Comparison of ENCODE assay signal across 13 mouse cellular contexts in genomic region chr12:111514874-111515649, GRCm38 (mm10). TPM values are rescaled to one million over a fixed set of nuclear protein-coding genes. Genes with fewer than 3 reads are reported as not detected.
DNase-seq lines count a peak whose midpoint lies in the region; ATAC-seq and TF ChIP-seq lines count a peak whose summit lies in the region.
"Had no signal": no experiment of that assay in that cellular context is flagged by ENCODE, and none has a peak within 500 bp of the region (broad histone marks: within the 10 kb centered on the region; RNA-seq: fewer than 3 reads in every experiment).

No protein-coding gene starts in this region.

- no peak for ATAC-seq in heart, embryonic 16.5 days (replicated peaks; ENCODE audit: extremely low read depth, insufficient read depth, low FRiP score)
- ATAC-seq in midbrain, embryonic 14.5 days (ENCODE audit: low FRiP score, low TSS enrichment), result no peak
- no peak for ATAC-seq in midbrain, embryonic 13.5 days
- ATAC-seq in hindbrain, embryonic 16.5 days, result no peak
- ATAC-seq in intestine, embryonic 15.5 days, result no peak

- peak overlapping the region; percentile 1; the same call in 1 of the 2 replicates for H3K4me2 ChIP-seq in heart, embryonic 16.5 days (ENCODE audit: low read depth, low read length)
- no peak overlapping the region for H3K4me2 ChIP-seq in midbrain, embryonic 14.5 days (ENCODE audit: low read length)
- no peak overlapping the region for H3K4me2 ChIP-seq in midbrain, embryonic 13.5 days (replicated peaks)
- no peak overlapping the region for H3K4me2 ChIP-seq in hindbrain, embryonic 16.5 days (ENCODE audit: low read length)
- H3K4me2 ChIP-seq in myocyte (ENCODE audit: low read depth), result peak overlapping the region; percentile 44
- H3K4me2 ChIP-seq in intestine, embryonic 15.5 days (replicated peaks), result no peak overlapping the region
- H3K4me2 ChIP-seq: embryonic facial prominence, embryonic 15.5 days had no signal

- no peak overlapping the region for H3K9ac ChIP-seq in heart, embryonic 16.5 days (ENCODE audit: low read length)
- H3K9ac ChIP-seq in midbrain, embryonic 14.5 days (replicated peaks; ENCODE audit: low read length), result no peak overlapping the region
- H3K9ac ChIP-seq in midbrain, embryonic 13.5 days (replicated peaks), result no peak overlapping the region
- no peak overlapping the region for H3K9ac ChIP-seq in hindbrain, embryonic 16.5 days (ENCODE audit: low read depth, low read length)
- no peak overlapping the region for H3K9ac ChIP-seq in intestine, embryonic 15.5 days
- H3K9ac ChIP-seq: embryonic facial prominence, embryonic 15.5 days had no signal

- 82% methylated on average over 7 of the region's 7 CpGs for WGBS in heart, embryonic 16.5 days
- 84% methylated on average over 7 of the region's 7 CpGs for WGBS in midbrain, embryonic 14.5 days
- whole genome bisulfite sequencing in midbrain, embryonic 13.5 days, result 80% methylated on average over 7 of the region's 7 CpGs
- 70% methylated on average over 7 of the region's 7 CpGs for WGBS in hindbrain, embryonic 16.5 days
- 77% methylated on average over 7 of the region's 7 CpGs for WGBS in intestine, embryonic 15.5 days

- H3K36me3 ChIP-seq in heart, embryonic 16.5 days (ENCODE audit: control insufficient read depth, insufficient read depth), result no peaks in the 10 kb centered on the region
- no peaks in the 10 kb centered on the region for H3K36me3 ChIP-seq in midbrain, embryonic 14.5 days (ENCODE audit: control insufficient read depth, insufficient read depth, low read length)
- H3K36me3 ChIP-seq in midbrain, embryonic 13.5 days, result no peaks in the 10 kb centered on the region
- no peaks in the 10 kb centered on the region for H3K36me3 ChIP-seq in hindbrain, embryonic 16.5 days (ENCODE audit: control insufficient read depth, insufficient read depth, low read length)
- no peaks in the 10 kb centered on the region for H3K36me3 ChIP-seq in myocyte (ENCODE audit: control insufficient read depth, insufficient read depth)
- H3K36me3 ChIP-seq in intestine, embryonic 15.5 days, result no peaks in the 10 kb centered on the region
- H3K36me3 ChIP-seq: embryonic facial prominence, embryonic 15.5 days had no signal

- peaks cover 8% of the 10 kb centered on the region for H3K4me1 ChIP-seq in heart, embryonic 16.5 days (ENCODE audit: control insufficient read depth, insufficient read depth, low read length)
- no peaks in the 10 kb centered on the region for H3K4me1 ChIP-seq in midbrain, embryonic 14.5 days (ENCODE audit: control insufficient read depth, insufficient read depth, low read length)
- H3K4me1 ChIP-seq in midbrain, embryonic 13.5 days (replicated peaks), result no peaks in the 10 kb centered on the region
- H3K4me1 ChIP-seq in hindbrain, embryonic 16.5 days (ENCODE audit: control insufficient read depth, insufficient read depth, low read depth, low read length), result no peaks in the 10 kb centered on the region; the same call in 1 of the 2 replicates
- H3K4me1 ChIP-seq in intestine, embryonic 15.5 days (replicated peaks), result no peaks in the 10 kb centered on the region
- H3K4me1 ChIP-seq: embryonic facial prominence, embryonic 15.5 days had no signal

- no peaks in the 10 kb centered on the region for H3K27me3 ChIP-seq in heart, embryonic 16.5 days (ENCODE audit: control insufficient read depth, insufficient read depth, low read length)
- no peaks in the 10 kb centered on the region for H3K27me3 ChIP-seq in midbrain, embryonic 14.5 days (ENCODE audit: control insufficient read depth, insufficient read depth, low read length)
- H3K27me3 ChIP-seq in midbrain, embryonic 13.5 days, result no peaks in the 10 kb centered on the region
- H3K27me3 ChIP-seq in hindbrain, embryonic 16.5 days (replicated peaks; ENCODE audit: control insufficient read depth, insufficient read depth, low read length), result no peaks in the 10 kb centered on the region
- H3K27me3 ChIP-seq in myocyte (ENCODE audit: control insufficient read depth, insufficient read depth, insufficient read length), result no peaks in the 10 kb centered on the region
- H3K27me3 ChIP-seq in intestine, embryonic 15.5 days (replicated peaks), result no peaks in the 10 kb centered on the region
- H3K27me3 ChIP-seq: embryonic facial prominence, embryonic 15.5 days had no signal

- no peaks in the 10 kb centered on the region for H3K9me3 ChIP-seq in heart, embryonic 16.5 days (replicated peaks; ENCODE audit: control insufficient read depth, low read length)
- no peaks in the 10 kb centered on the region for H3K9me3 ChIP-seq in midbrain, embryonic 14.5 days (ENCODE audit: control insufficient read depth, low read length)
- H3K9me3 ChIP-seq in midbrain, embryonic 13.5 days, result no peaks in the 10 kb centered on the region
- H3K9me3 ChIP-seq in hindbrain, embryonic 16.5 days (ENCODE audit: control insufficient read depth, low read length), result no peaks in the 10 kb centered on the region
- no peaks in the 10 kb centered on the region for H3K9me3 ChIP-seq in intestine, embryonic 15.5 days
- H3K9me3 ChIP-seq: embryonic facial prominence, embryonic 15.5 days had no signal

- intact Hi-C loops in heart, postnatal 25 days (cut with DNase I), result no loop called here

- no peak overlapping the region for H3ac ChIP-seq in myocyte (ENCODE audit: control insufficient read depth, insufficient read length)

- TF ChIP-seq POLR2A in myocyte (IDR thresholded peaks at IDR 0.05; ENCODE audit: insufficient read length, low read depth), result no peak

- no peak overlapping the region for H3K4me3 ChIP-seq in heart, embryonic 16.5 days (ENCODE audit: low read length)
- no peak overlapping the region for H3K4me3 ChIP-seq in midbrain, embryonic 14.5 days (replicated peaks; ENCODE audit: low read depth, low read length)
- H3K4me3 ChIP-seq in midbrain, embryonic 13.5 days (replicated peaks), result no peak overlapping the region
- H3K4me3 ChIP-seq in hindbrain, embryonic 16.5 days (ENCODE audit: low read length), result no peak overlapping the region
- H3K4me3 ChIP-seq in myocyte, result no peak overlapping the region
- H3K4me3 ChIP-seq in intestine, embryonic 15.5 days (replicated peaks), result no peak overlapping the region
- H3K4me3 ChIP-seq: embryonic facial prominence, embryonic 15.5 days had no signal

- H3K79me2 ChIP-seq in myocyte (ENCODE audit: control insufficient read depth, insufficient read depth), result no peaks in the 10 kb centered on the region

- no peak for DNase-seq in heart, postnatal 25 days (ENCODE audit: low spot score)
- DNase-seq in midbrain, embryonic 14.5 days, result no peak
- DNase-seq in layer of hippocampus, adult 9-11 months, result no peak
- DNase-seq: cerebellum, adult 9-11 months; gastrocnemius, postnatal 25 days; left cerebral cortex, postnatal 4 days; thymus, postnatal 4 days had no signal

- H3K27ac ChIP-seq in heart, embryonic 16.5 days (ENCODE audit: low read length), result no peak overlapping the region
- 0 out of 2 replicates have a peak overlapping the region, but pooled peaks have one; percentile 26 for H3K27ac ChIP-seq in midbrain, embryonic 14.5 days (replicated peaks; ENCODE audit: low read depth, low read length)
- no peak overlapping the region for H3K27ac ChIP-seq in midbrain, embryonic 13.5 days
- peak overlapping the region; percentile 63 for H3K27ac ChIP-seq in hindbrain, embryonic 16.5 days (ENCODE audit: low read depth, low read length)
- no peak overlapping the region for H3K27ac ChIP-seq in intestine, embryonic 15.5 days
- H3K27ac ChIP-seq: embryonic facial prominence, embryonic 15.5 days had no signal

TF ChIP-seq in myocyte, 11 proteins besides CTCF, POLR2A, EP300 and RAD21:
- TF ChIP-seq USF1 (IDR thresholded peaks at IDR 0.05; ENCODE audit: low read depth) (no peak), CEBPB (IDR thresholded peaks at IDR 0.05; ENCODE audit: insufficient read depth, poor library complexity, severe bottlenecking) (no peak), MYOG (IDR thresholded peaks at IDR 0.05; ENCODE audit: control insufficient read depth in 1 of 3, insufficient read depth in 1 of 3, insufficient read length in 2 of 3, low read depth in 2 of 3) (no peak)
TF ChIP-seq in myocyte: peak in this region for 0.

RNA-seq across cellular contexts. Expression of gene Eif5, which starts 22.8 kb away (rescaled TPM):
- polyA plus RNA-seq in heart, embryonic 16.5 days (2015; fragmentation: Nextera tagmentation; extraction: Ambion mirVana), result 366 and 390 TPM in 2 replicates
- total RNA-seq in heart, postnatal 25 days (2021), result 100 to 1,000 TPM; 140 to 145 TPM
- polyA plus RNA-seq in midbrain, embryonic 14.5 days (2014; fragmentation: Nextera tagmentation; extraction: Ambion mirVana), result 486 and 550 TPM in 2 replicates
- 593 and 657 TPM in 2 replicates for polyA plus RNA-seq in midbrain, embryonic 13.5 days (2015; fragmentation: Nextera tagmentation; extraction: Ambion mirVana)
- 482 and 486 TPM in 2 replicates for polyA plus RNA-seq in hindbrain, embryonic 16.5 days (2015; fragmentation: Nextera tagmentation; extraction: Ambion mirVana)
- polyA plus RNA-seq in myocyte (2012; fragmentation: generic; extraction: Trizol), result 57.6 TPM
- 574 and 692 TPM in 2 replicates for polyA plus RNA-seq in intestine, embryonic 15.5 days (2015; fragmentation: Nextera tagmentation; extraction: Ambion mirVana)

RNA-seq across cellular contexts. Expression of gene Gm266, which starts 29.4 kb away (rescaled TPM):
- 2.6 and 6.1 TPM in 2 replicates for polyA plus RNA-seq in heart, embryonic 16.5 days (2015; fragmentation: Nextera tagmentation; extraction: Ambion mirVana)
- under 1 TPM; 0.36 to 0.75 TPM for total RNA-seq in heart, postnatal 25 days (2021)
- 1.5 and 1.9 TPM in 2 replicates for polyA plus RNA-seq in midbrain, embryonic 14.5 days (2014; fragmentation: Nextera tagmentation; extraction: Ambion mirVana)
- 0.81 and 0.98 TPM in 2 replicates for polyA plus RNA-seq in midbrain, embryonic 13.5 days (2015; fragmentation: Nextera tagmentation; extraction: Ambion mirVana)
- polyA plus RNA-seq in hindbrain, embryonic 16.5 days (2015; fragmentation: Nextera tagmentation; extraction: Ambion mirVana), result 2.6 and 5.0 TPM in 2 replicates
- 1.5 TPM for polyA plus RNA-seq in myocyte (2012; fragmentation: generic; extraction: Trizol)
- 17.7 and 19.9 TPM in 2 replicates for polyA plus RNA-seq in intestine, embryonic 15.5 days (2015; fragmentation: Nextera tagmentation; extraction: Ambion mirVana)

RNA-seq across cellular contexts. Expression of gene Mark3, which starts 59.3 kb away (rescaled TPM):
- polyA plus RNA-seq in heart, embryonic 16.5 days (2015; fragmentation: Nextera tagmentation; extraction: Ambion mirVana), result 25.7 and 28.1 TPM in 2 replicates
- 10 to 100 TPM; 52.9 to 54.3 TPM for total RNA-seq in heart, postnatal 25 days (2021)
- polyA plus RNA-seq in midbrain, embryonic 14.5 days (2014; fragmentation: Nextera tagmentation; extraction: Ambion mirVana), result 64.0 and 76.7 TPM in 2 replicates
- 49.2 and 57.2 TPM in 2 replicates for polyA plus RNA-seq in midbrain, embryonic 13.5 days (2015; fragmentation: Nextera tagmentation; extraction: Ambion mirVana)
- 26.4 and 38.3 TPM in 2 replicates for polyA plus RNA-seq in hindbrain, embryonic 16.5 days (2015; fragmentation: Nextera tagmentation; extraction: Ambion mirVana)
- 42.1 TPM for polyA plus RNA-seq in myocyte (2012; fragmentation: generic; extraction: Trizol)
- polyA plus RNA-seq in intestine, embryonic 15.5 days (2015; fragmentation: Nextera tagmentation; extraction: Ambion mirVana), result 22.4 and 30.5 TPM in 2 replicates

Comparison
In these comparisons a context has a peak if more than half of its experiments do, and no peak if none do; other contexts are left out.
1. H3K27ac ChIP-seq: peak in midbrain, embryonic 14.5 days (single experiment) and hindbrain, embryonic 16.5 days (single experiment); none in heart, embryonic 16.5 days (single experiment), midbrain, embryonic 13.5 days (single experiment) and intestine, embryonic 15.5 days (single experiment).
2. H3K4me2 ChIP-seq: peak in heart, embryonic 16.5 days (single experiment) and myocyte (single experiment); none in midbrain, embryonic 14.5 days (single experiment), midbrain, embryonic 13.5 days (single experiment), hindbrain, embryonic 16.5 days (single experiment) and intestine, embryonic 15.5 days (single experiment).